Mouse (Mus musculus) hindbrain, embryonic 15.5 days (tissue): ENCODE data around the gene Nbl1. TPM values are rescaled to one million over a fixed set of nuclear protein-coding genes. Genes with fewer than 3 reads are reported as not detected.

Experiments used
- ATAC-seq: fragments of 200-750 bp; cut with Nextera tagmentation; 2 replicates; pipeline ENCODE4 v1.8.0; 2017; ENCODE audit warnings: low read depth, moderate number of reproducible peaks, moderate TSS enrichment; ENCODE audit not compliant: low FRiP score
- H3K27ac ChIP-seq: fragments of 300-500 bp; sonication (generic); replicated peaks from 2 replicates; pipeline ENCODE4 v1.5.1; 2015; ENCODE audit warnings: mild to moderate bottlenecking, inconsistent platforms
- H3K27me3 ChIP-seq: fragments of 300-500 bp; sonication (generic); 2 replicates; pipeline ENCODE4 v1.6.1; 2015; ENCODE audit warnings: control low read depth, inconsistent platforms
- H3K36me3 ChIP-seq: fragments of 300-500 bp; sonication (generic); 2 replicates; pipeline ENCODE4 v1.6.1; 2015; ENCODE audit warnings: control low read depth, inconsistent platforms
- H3K4me1 ChIP-seq: fragments of 300-500 bp; sonication (generic); replicated peaks from 2 replicates; pipeline ENCODE4 v1.6.1; 2015; ENCODE audit warnings: control low read depth, inconsistent platforms
- H3K4me2 ChIP-seq: fragments of 300-500 bp; sonication (generic); 2 replicates; pipeline ENCODE4 v1.6.1; 2015; ENCODE audit warnings: moderate library complexity, mild to moderate bottlenecking, inconsistent platforms
- H3K4me3 ChIP-seq: fragments of 300-500 bp; sonication (generic); 2 replicates; pipeline ENCODE4 v1.5.1; 2015; ENCODE audit warnings: mild to moderate bottlenecking, inconsistent platforms
- H3K9ac ChIP-seq: fragments of 300-500 bp; sonication (generic); 2 replicates; pipeline ENCODE4 v1.6.1; 2015; ENCODE audit warnings: inconsistent platforms
- H3K9me3 ChIP-seq: fragments of 300-500 bp; sonication (generic); 2 replicates; pipeline ENCODE4 v1.6.1; 2016; ENCODE audit warnings: control low read depth, inconsistent platforms
- WGBS: fragments of 180-500 bp; shearing (Covaris S2); methylation state at CpG from one replicate; pipeline ENCODE4 v1.1.7; 2015; 5-methylcytosine and 5-hydroxymethylcytosine counted together
- polyA plus RNA-seq: library from polyadenylated mRNA; unstranded; fragments of >200 nt; fragmentation: Nextera tagmentation; extraction: Ambion mirVana; gene quantifications from 2 replicates; pipeline ENCODE4 v1.2.1, GENCODE M21; 2015

Nbl1 gene
- polyA plus RNA-seq, 1 experiment from 2014 or later, result 53.9 TPM

- no peak for ATAC-seq
- 86% methylated on average over 3 of the region's 3 CpGs for whole genome bisulfite sequencing
Measured at GRCm38 (mm10) chr4:139034942-139035341, 57.9 kb downstream of the Nbl1 start.

GRCm38 (mm10) chr4:139034540-139034939 is 58.3 kb downstream of the Nbl1 start:
- Histone ChIP-seq H3K4me3 (no peak overlapping the region), H3K4me2 (no peak overlapping the region), H3K36me3 (no peaks in the 10 kb centered on the region), H3K9me3 (no peaks in the 10 kb centered on the region), H3K27ac (no peak overlapping the region), H3K4me1 (peaks cover 40% of the 10 kb centered on the region), H3K9ac (no peak overlapping the region), H3K27me3 (no peaks in the 10 kb centered on the region)
- no peak for ATAC-seq
- 46% methylated on average over 4 of the region's 4 CpGs for WGBS

More at GRCm38 (mm10) chr4:139034942-139035341, 57.9 kb downstream of the Nbl1 start:
- no peaks in the 10 kb centered on the region for H3K36me3 ChIP-seq
- H3K4me3 ChIP-seq, result no peak overlapping the region
- no peaks in the 10 kb centered on the region for H3K9me3 ChIP-seq
- no peaks in the 10 kb centered on the region for H3K27me3 ChIP-seq
- H3K4me2 ChIP-seq, result no peak overlapping the region
- H3K4me1 ChIP-seq, result peaks cover 41% of the 10 kb centered on the region
- no peak overlapping the region for H3K27ac ChIP-seq
- H3K9ac ChIP-seq, result no peak overlapping the region

- Histone ChIP-seq H3K9me3 (no peaks in the 10 kb centered on the region), H3K27me3 (no peaks in the 10 kb centered on the region)
- WGBS, result 84% methylated on average over 8 of the region's 8 CpGs
Measured at GRCm38 (mm10) chr4:139034010-139034367, 58.8 kb downstream of the Nbl1 start.

GRCm38 (mm10) chr4:139033263-139034009 is 59.4 kb downstream of the Nbl1 start:
- no peaks in the 10 kb centered on the region for H3K9me3 ChIP-seq
- no peak overlapping the region for H3K9ac ChIP-seq
- H3K27me3 ChIP-seq, result no peaks in the 10 kb centered on the region
- H3K4me1 ChIP-seq, result peaks cover 32% of the 10 kb centered on the region
- ATAC-seq, result no peak
- no peak overlapping the region for H3K27ac ChIP-seq
- WGBS, result 81% methylated on average over 11 of the region's 11 CpGs
- H3K4me2 ChIP-seq, result no peak overlapping the region
- H3K36me3 ChIP-seq, result no peaks in the 10 kb centered on the region
- H3K4me3 ChIP-seq, result no peak overlapping the region

More at GRCm38 (mm10) chr4:139034010-139034367, 58.8 kb downstream of the Nbl1 start:
- Histone ChIP-seq H3K36me3 (no peaks in the 10 kb centered on the region), H3K4me1 (peaks cover 37% of the 10 kb centered on the region), H3K4me3 (no peak overlapping the region), H3K4me2 (no peak overlapping the region), H3K9ac (no peak overlapping the region), H3K27ac (no peak overlapping the region)
- ATAC-seq, result no peak

GRCm38 (mm10) chr4:139032521-139032920 is 60.3 kb downstream of the Nbl1 start:
- ATAC-seq, result no peak
- H3K4me3 ChIP-seq, result no peak overlapping the region

More at GRCm38 (mm10) chr4:139032521-139032920, 60.3 kb downstream of the Nbl1 start:
- no peak overlapping the region for H3K9ac ChIP-seq
- H3K36me3 ChIP-seq, result no peaks in the 10 kb centered on the region
- no peak overlapping the region for H3K27ac ChIP-seq
- H3K27me3 ChIP-seq, result no peaks in the 10 kb centered on the region
- H3K9me3 ChIP-seq, result no peaks in the 10 kb centered on the region
- no peak overlapping the region for H3K4me2 ChIP-seq
- H3K4me1 ChIP-seq, result peaks cover 23% of the 10 kb centered on the region
- WGBS, result 56% methylated on average over 12 of the region's 12 CpGs

Other genes starting within 250 kb of the Nbl1 start
- gene Pla2g5, start 229.5 kb downstream of the Nbl1 start, polyA plus RNA-seq, result 0.39 and 0.64 TPM in 2 replicates
- not detected in 2 replicates for gene Gm13030, start 219.0 kb downstream of the Nbl1 start, polyA plus RNA-seq
- not detected in 2 replicates for gene Pla2g2e, start 215.1 kb downstream of the Nbl1 start, polyA plus RNA-seq
- 2.3 and 2.8 TPM in 2 replicates for gene Otud3, start 179.0 kb downstream of the Nbl1 start, polyA plus RNA-seq
- gene Rnf186, start 125.9 kb downstream of the Nbl1 start, polyA plus RNA-seq, result 0.12 and 0.17 TPM in 2 replicates
- 1.0 TPM in 2 replicates for gene Tmco4, start 120.1 kb downstream of the Nbl1 start, polyA plus RNA-seq
- gene Htr6, start 17.4 kb downstream of the Nbl1 start, polyA plus RNA-seq, result 0.43 and 0.83 TPM in 2 replicates
- gene Minos1, start 38.1 kb upstream of the Nbl1 start, polyA plus RNA-seq, result 351 and 416 TPM in 2 replicates
- 331 and 334 TPM in 2 replicates for gene Capzb, start 99.9 kb upstream of the Nbl1 start, polyA plus RNA-seq
- gene Pqlc2, start 217.7 kb upstream of the Nbl1 start, polyA plus RNA-seq, result 13.9 and 14.0 TPM in 2 replicates
- 64.8 and 66.2 TPM in 2 replicates for gene Akr7a5, start 217.8 kb upstream of the Nbl1 start, polyA plus RNA-seq